In the genomic region with DNA sequence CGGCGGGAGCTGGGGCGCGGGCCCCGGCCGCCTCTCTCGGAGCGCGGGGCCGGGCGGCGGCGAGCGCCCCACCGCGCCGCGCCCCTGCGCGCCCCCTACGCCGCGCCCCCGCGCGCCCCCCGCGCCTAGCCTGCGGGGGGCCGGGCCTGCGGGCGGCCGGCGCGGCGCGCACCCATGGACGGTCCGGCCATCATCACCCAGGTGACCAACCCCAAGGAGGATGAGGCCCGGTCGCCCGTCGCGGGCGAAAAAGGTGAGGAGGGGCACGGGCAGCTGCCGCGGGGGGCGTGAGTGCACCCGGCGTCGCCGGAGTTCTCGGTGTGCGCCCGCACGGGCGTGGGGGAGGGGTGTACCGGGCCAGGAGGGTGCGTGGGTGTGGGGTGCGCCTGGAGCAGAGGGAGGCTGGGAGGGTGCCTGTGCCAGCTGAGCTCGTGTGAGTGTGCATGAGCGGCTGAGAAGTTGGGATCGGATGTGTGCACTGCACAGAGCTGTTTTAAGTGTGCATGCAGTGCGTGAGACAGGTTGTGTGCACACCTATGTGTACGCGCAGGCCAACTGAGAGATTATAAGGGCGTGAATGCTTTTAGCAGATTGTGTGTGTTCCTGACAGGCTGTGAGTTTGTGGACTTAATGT, we compare ENCODE assay signal across 8 mouse cellular contexts. TPM values are rescaled to one million over a fixed set of nuclear protein-coding genes. Genes with fewer than 3 reads are reported as not detected.
DNase-seq lines count a peak whose midpoint lies in the region; ATAC-seq lines count a peak whose summit lies in the region.

No protein-coding gene starts in this region.

- peak overlapping the region; percentile 94 for H3K27ac ChIP-seq in limb, embryonic 13.5 days
- peak overlapping the region; percentile 86 for H3K27ac ChIP-seq in midbrain, embryonic 15.5 days

- ATAC-seq in limb, embryonic 13.5 days (ENCODE audit: low FRiP score, low read depth), result peak; percentile 7; the same call in 1 of the 2 replicates
- ATAC-seq in midbrain, embryonic 15.5 days (replicated peaks), result peak; percentile 38

- no peaks in the 10 kb centered on the region for H3K9me3 ChIP-seq in limb, embryonic 13.5 days
- no peaks in the 10 kb centered on the region for H3K9me3 ChIP-seq in midbrain, embryonic 15.5 days

- peaks cover 54% of the 10 kb centered on the region for H3K4me1 ChIP-seq in limb, embryonic 13.5 days
- peaks cover 29% of the 10 kb centered on the region for H3K4me1 ChIP-seq in midbrain, embryonic 15.5 days

- intact Hi-C loops in gastrocnemius, postnatal 14 days (cut with DNase I; ENCODE audit: low total_unique reads), result loop anchor here (5.0 kb wide), 1 partner anchor 65 kb away; no protein-coding TSS in a partner anchor

- DNase-seq in lung, adult 18-20 months, result peak; percentile 56 to 62
- no peak for DNase-seq in lung, postnatal 25 days (ENCODE audit: low spot score)
- DNase-seq in cerebellum, postnatal 10 days, result peak; percentile 67 to 70
- DNase-seq in gastrocnemius, postnatal 14 days, result peak; percentile 45
- peak; percentile 58 for DNase-seq in kidney, adult 9 months
- DNase-seq in testis, postnatal 14 days (ENCODE audit: low spot score), result peak; percentile 69

- peak overlapping the region; percentile 90 for H3K9ac ChIP-seq in limb, embryonic 13.5 days
- peak overlapping the region; percentile 82 for H3K9ac ChIP-seq in midbrain, embryonic 15.5 days

- WGBS in limb, embryonic 13.5 days, result 2% methylated on average over 54 of the region's 68 CpGs
- 2% methylated on average over 39 of the region's 68 CpGs for WGBS in midbrain, embryonic 15.5 days

- peaks cover 9% of the 10 kb centered on the region for H3K36me3 ChIP-seq in limb, embryonic 13.5 days
- no peaks in the 10 kb centered on the region for H3K36me3 ChIP-seq in midbrain, embryonic 15.5 days (replicated peaks)

- H3K27me3 ChIP-seq in limb, embryonic 13.5 days, result no peaks in the 10 kb centered on the region
- no peaks in the 10 kb centered on the region for H3K27me3 ChIP-seq in midbrain, embryonic 15.5 days (replicated peaks)

- H3K4me3 ChIP-seq in limb, embryonic 13.5 days, result peak overlapping the region; percentile 88
- H3K4me3 ChIP-seq in midbrain, embryonic 15.5 days, result peak overlapping the region; percentile 82

- H3K4me2 ChIP-seq in limb, embryonic 13.5 days (replicated peaks), result peak overlapping the region; percentile 98
- peak overlapping the region; percentile 98 for H3K4me2 ChIP-seq in midbrain, embryonic 15.5 days

RNA-seq across cellular contexts. Expression of a gene that starts 0.6 kb away (rescaled TPM):
- 10 to 100 TPM in 1 of 2 experiments, 1 to 10 TPM in 1; 8.2 to 10.0 TPM for total RNA-seq in gastrocnemius, postnatal 14 days (2021)
- polyA plus RNA-seq in limb, embryonic 13.5 days (2015; fragmentation: Nextera tagmentation; extraction: Ambion mirVana), result 23.4 and 24.8 TPM in 2 replicates
- polyA plus RNA-seq in midbrain, embryonic 15.5 days (2015; fragmentation: Nextera tagmentation; extraction: Ambion mirVana), result 7.5 and 8.3 TPM in 2 replicates
